Mouse (Mus musculus): ENCODE measurements at regions not wholly inside any gene's neighbourhood (a gene's known extent, or its start where the extent isn't known, plus 50 kb on each side); places are given as distances from the start of the nearest gene placed in this dataset.

DNA sequence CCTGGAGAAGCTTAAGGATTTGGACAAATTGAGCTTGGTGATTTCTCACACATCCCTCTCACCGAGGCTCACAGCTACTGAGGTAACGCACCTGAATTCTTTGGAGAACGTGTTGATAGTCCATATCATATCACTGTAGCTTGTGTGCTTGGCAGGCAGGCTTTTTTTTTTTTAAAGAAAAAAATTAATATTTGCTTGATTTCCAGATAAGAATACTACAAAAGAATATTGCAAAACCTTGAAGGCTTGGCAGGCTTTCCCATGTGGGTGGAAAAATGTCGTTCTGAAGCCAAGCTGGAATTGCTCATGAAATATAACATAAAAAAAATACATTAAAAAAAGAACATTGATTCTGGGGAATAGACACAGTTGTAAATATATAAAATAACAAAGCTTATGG is 131.8 kb downstream of the Klf5 start:
- DNase-seq (ENCODE audit: low spot score) = no peak

- no peak for DNase-seq (ENCODE audit: low spot score)
These were observed 133.2 kb downstream of the Klf5 start for GRCm38 (mm10) chr14:99431697-99432096.

DNA sequence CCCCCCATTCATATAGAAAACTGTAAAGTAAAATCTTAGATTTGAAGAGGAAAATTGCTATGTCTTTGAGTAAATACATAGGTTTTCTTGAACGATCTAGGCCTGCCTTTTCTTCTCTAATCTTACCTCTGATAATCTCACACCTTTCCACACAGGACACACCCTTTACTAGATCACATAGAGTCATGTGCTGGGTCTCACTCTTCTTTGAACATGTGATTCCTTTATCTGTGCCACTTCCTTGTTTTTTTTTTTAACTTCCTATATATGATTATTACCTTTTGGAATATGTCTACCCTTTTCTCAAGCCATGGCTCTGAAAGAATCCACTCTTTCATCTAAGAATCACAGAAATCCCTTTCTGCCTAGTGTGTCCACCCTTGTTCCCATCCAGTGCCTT is 136.2 kb downstream of the Klf5 start:
- DNase-seq (ENCODE audit: low spot score) = no peak

- no peak for DNase-seq (ENCODE audit: low spot score)
These were observed 137.0 kb downstream of the Klf5 start for GRCm38 (mm10) chr14:99435512-99435911.

- no peak for DNase-seq (ENCODE audit: low spot score)
These were observed 137.6 kb downstream of the Klf5 start for GRCm38 (mm10) chr14:99436051-99436450.

- DNase-seq (ENCODE audit: low spot score) = peak; percentile 34
These were observed 150.6 kb downstream of the Klf5 start for GRCm38 (mm10) chr14:99449112-99449511.

GRCm38 (mm10) chr14:99449870-99450269 is 151.4 kb downstream of the Klf5 start:
- DNase-seq (ENCODE audit: low spot score) = peak; percentile 18

DNA sequence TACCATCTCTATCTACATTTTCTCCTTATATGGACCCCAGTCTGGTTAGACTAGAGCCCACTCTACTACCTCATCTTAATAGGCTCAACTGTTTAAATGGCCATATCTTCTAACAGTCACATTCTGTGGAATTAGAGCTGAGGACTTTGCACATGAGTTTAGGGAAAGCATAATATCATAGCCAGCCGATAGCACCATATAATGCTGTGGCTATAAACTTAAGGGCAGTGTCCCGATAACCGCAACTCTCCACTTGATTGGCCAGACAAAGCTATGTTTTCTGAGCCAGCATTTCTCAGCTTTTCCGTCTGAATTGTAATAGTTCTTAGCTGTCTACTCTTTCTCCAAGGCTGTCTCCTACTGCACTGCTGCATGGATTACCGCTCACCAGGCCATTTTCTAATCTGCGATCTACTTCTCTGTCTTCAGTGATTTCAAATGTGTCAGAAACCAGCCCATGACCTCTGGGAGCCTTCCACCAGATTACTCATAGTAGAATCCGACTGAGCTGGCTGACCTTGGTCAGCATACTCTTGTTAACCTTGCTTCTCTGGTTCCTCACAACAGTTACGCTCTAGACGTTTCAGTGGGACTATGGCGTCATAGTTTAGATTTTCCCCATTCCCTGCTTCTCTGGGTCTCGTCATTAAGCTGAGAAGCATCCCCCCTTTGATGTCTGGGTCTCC is 152.8 kb downstream of the Klf5 start:
- no peak for DNase-seq (ENCODE audit: low spot score)

DNA sequence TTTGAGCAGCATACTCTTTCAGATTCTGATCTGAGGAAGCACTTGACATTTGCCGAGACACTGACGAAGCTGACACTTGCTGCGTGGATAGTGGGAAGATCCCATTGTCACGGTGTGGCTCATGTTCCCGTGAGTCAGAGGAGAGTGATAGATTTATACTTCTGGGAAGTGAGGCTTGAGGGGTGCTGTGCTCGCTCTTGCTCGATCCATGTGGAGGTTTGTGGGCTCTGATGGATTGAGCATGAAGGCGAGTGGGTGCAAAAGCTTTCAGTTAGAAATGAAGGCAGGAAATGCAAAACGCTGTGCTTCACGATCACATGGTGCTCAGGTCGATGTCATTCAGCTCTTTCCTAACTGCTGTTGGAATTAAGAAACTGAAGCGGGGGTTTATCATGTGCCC is 155.4 kb downstream of the Klf5 start:
- no peak for DNase-seq (ENCODE audit: low spot score)

DNA sequence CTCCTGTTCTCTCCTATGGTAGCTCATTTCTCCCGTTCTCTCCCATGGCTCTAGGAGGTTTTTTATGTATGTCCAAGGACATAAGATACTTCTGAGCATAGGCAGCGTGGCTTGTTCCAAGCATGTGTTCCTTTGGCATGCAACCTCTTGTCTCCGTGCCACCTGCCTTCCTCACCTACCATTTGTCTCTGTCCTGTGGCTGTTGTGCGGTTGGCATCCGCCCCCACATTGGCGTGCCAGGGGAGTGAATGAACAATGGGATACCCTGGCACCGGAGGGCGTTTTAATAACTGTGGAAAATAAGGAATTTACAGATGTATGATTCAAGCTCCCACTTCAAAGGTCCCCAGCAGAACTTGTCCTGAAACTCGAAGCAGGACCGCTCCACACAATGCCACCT is 158.1 kb downstream of the Klf5 start:
- DNase-seq (ENCODE audit: low spot score) = no peak

DNA sequence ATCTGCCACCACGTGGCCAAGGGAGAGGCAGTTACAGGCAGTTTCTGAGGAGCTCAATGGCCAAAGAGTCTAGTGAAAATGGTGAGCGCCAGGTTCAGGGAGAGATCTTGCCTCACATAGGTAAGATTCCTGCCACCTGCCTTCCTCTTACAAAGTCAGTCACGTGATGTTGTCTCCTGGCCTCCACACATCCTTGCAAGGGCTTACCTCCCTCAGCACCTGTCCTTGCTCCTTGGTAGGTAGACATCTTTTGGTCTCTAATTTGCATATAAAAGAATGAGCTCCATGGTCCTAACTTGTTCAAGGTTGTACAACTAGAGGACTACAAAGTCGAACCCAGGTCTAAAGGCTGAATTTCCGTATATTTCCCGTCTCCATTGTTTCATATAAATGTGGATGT is 159.1 kb downstream of the Klf5 start:
- no peak for DNase-seq (ENCODE audit: low spot score)

- no peak for DNase-seq (ENCODE audit: low spot score)
These were observed 173.6 kb downstream of the Klf5 start for GRCm38 (mm10) chr14:99472111-99472510.

GRCm38 (mm10) chr14:99475271-99475670 is 176.8 kb downstream of the Klf5 start:
- DNase-seq (ENCODE audit: low spot score) = no peak

DNA sequence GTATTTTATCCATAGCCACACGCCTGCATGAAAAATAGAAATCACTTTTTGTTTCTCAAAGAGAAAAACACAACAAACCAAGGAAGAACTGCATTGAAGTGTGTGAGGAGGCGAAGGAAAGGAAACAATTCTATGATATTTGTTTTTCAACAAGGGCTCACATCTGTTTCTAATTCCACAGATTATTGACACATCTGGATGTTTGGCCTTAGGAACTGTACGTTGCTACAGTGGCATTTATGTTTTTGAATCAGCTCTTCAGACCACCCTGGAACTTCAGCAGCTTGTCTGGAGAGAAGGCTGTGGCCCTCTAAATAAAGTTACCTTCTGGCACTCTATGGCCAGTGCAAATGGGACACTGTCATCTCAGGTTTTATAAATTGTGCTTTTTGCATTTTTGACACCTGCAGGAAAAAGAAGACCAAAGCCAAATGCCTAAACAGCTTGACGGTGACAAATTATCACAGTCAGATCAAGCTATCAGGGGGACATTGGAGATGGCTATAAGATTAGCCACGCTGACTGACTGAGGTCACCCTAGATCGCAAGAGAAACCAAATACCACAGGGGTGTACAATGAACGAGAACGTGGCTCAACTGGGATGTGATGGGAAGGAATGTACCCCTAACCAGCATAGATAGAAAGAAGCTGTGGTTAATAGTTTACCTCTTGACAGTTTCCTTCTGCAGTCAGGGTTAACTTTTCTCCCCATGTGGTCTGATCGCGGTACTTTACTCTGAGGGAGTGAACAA is 182.0 kb downstream of the Klf5 start:
- no peak for DNase-seq (ENCODE audit: low spot score)

DNA sequence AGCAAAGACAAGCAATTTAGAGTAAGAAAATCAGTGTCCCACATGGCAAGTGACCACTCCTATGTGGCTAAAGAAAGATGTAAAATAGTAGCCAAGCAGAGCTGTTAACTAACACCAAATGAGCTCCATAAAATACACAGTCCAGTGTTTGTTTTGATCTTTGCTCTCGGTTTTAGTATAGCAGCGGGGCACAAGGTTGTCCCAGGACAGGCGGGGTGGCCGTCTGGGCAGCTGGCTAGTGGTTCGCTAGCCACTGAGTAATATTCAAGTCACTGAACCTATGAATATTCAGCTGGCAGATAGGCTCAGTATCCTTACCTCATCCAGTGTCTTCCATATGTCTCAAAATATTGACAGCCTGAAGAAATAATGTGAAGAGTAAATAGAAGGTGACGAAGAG is 189.5 kb downstream of the Klf5 start:
- no peak for DNase-seq (ENCODE audit: low spot score)

DNA sequence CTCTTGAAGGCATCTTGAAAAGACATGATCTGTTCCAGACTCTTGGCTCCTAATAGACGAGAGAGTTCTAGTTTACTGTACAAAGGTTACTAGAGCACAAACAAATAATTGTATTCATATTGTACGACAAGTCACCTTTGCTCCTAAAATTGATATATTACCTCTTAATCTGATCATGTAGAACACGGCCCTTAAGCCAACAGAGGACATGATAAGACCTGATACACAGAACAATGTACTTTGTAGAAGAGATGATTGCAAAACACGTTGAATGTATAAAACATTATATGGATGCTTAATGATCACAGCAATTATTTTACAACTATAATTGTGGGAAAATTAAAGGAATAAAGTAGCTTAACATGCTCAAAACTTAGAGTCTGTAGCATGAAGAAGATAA is 194.7 kb downstream of the Klf5 start:
- no peak for DNase-seq (ENCODE audit: low spot score)

GRCm38 (mm10) chr14:99493659-99494058 is 195.2 kb downstream of the Klf5 start:
- DNase-seq (ENCODE audit: low spot score) = no peak

DNA sequence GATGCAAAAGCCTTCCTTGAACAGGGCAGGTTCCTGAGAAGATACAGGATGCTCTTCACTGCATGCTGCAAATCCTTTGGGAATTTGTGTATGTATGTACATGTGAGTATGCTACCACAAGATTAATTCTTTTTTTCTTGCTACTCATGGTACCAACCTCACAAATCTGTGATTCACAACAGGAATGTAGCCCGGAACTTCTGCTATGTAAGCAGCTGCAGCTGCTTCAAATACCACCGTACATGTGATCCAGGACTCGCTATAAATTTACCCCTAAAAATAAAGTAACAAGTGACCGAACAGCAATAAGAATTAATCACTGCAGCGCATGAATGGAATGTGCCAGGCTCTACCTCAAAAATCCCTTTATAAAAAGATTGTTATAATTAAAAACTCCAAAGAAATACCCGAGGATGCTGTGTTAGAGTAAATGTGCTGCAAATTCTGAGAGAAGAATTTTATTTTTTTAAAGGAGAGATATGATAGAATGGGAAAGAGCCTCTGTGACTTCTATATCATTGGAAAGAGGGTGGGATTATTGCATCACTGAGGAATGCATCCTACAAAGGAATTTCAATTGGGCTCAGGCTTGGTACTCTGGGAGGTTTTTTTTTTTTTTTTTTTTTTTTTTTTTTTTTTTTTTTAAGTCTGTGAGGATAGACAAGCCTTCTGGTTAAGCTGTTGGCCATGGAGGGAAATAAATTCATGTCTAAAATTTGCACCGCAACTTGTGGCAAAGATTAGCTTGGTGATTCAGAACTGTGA is 201.2 kb downstream of the Klf5 start:
- DNase-seq (ENCODE audit: low spot score) = no peak

GRCm38 (mm10) chr14:99504909-99505308 is 206.4 kb downstream of the Klf5 start:
- no peak for DNase-seq (ENCODE audit: low spot score)

- DNase-seq (ENCODE audit: low spot score) = no peak
These were observed 211.4 kb downstream of the Klf5 start for GRCm38 (mm10) chr14:99509696-99510536.

DNA sequence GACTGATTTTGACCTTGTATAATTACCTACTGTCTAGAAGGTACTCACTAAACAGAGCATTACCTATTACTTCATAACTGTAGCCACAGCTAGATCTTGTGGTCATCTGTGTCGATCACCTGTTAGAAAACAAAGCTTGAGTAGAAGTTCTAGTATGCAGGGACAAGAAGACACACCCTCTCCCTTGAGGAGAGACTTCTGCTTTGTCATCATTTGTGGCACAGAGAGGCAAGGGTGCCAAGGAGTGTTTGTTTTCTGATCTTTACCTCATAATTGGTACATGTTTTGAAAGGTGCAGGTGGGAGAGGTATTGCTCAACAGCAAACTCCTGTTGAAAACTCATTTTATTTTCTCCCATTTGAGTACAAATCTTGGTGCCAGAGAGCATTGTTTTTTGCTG is 217.0 kb downstream of the Klf5 start:
- DNase-seq (ENCODE audit: low spot score) = no peak

All from thymus, postnatal 0 days (tissue).